Mouse (Mus musculus) embryonic facial prominence, embryonic 11.5 days (tissue): ENCODE measurements at regions not wholly inside any gene's neighbourhood (a gene's known extent, or its start where the extent isn't known, plus 50 kb on each side); places are given as distances from the start of the nearest gene placed in this dataset.

Source experiments
- ATAC-seq: fragments of 200-750 bp; cut with Nextera tagmentation; replicated peaks from 2 replicates; pipeline ENCODE4 v1.8.0; 2017; ENCODE audit warnings: low read depth; ENCODE audit not compliant: insufficient number of reproducible peaks, low FRiP score, low TSS enrichment
- DNase-seq: peaks from one replicate; pipeline ENCODE4 v3.0.0-alpha.2; 2015; ENCODE audit warnings: low spot score
- H3K27ac ChIP-seq: fragments of 300-500 bp; sonication (generic); replicated peaks from 2 replicates; pipeline ENCODE4 v1.5.1; 2014; ENCODE audit warnings: mild to moderate bottlenecking, low read depth, low read length, control low read depth
- H3K27me3 ChIP-seq: fragments of 300-500 bp; sonication (generic); 2 replicates; pipeline ENCODE4 v1.6.1; 2014; ENCODE audit warnings: mild to moderate bottlenecking, low read length, moderate library complexity, mixed read lengths; ENCODE audit not compliant: control insufficient read depth, insufficient read depth
- H3K36me3 ChIP-seq: fragments of 300-500 bp; sonication (generic); replicated peaks from 2 replicates; pipeline ENCODE4 v1.6.1; 2014; ENCODE audit warnings: low read depth, mild to moderate bottlenecking, low read length, moderate library complexity, mixed read lengths; ENCODE audit not compliant: control insufficient read depth, insufficient read depth
- H3K4me1 ChIP-seq: fragments of 300-500 bp; sonication (generic); 2 replicates; pipeline ENCODE4 v1.6.1; 2014; ENCODE audit warnings: low read length, mixed read lengths; ENCODE audit not compliant: control insufficient read depth, insufficient read depth
- H3K4me2 ChIP-seq: fragments of 300-500 bp; sonication (generic); 2 replicates; pipeline ENCODE4 v1.6.1; 2014; ENCODE audit warnings: low read depth, mild to moderate bottlenecking, control low read depth, low read length, moderate library complexity
- H3K4me3 ChIP-seq: fragments of 300-500 bp; sonication (generic); 2 replicates; pipeline ENCODE4 v1.5.1; 2014; ENCODE audit warnings: low read depth, low read length, control low read depth
- H3K9ac ChIP-seq: fragments of 300-500 bp; sonication (generic); replicated peaks from 2 replicates; pipeline ENCODE4 v1.6.1; 2014; ENCODE audit warnings: mild to moderate bottlenecking, control low read depth, low read length
- H3K9me3 ChIP-seq: fragments of 300-500 bp; sonication (generic); replicated peaks from 2 replicates; pipeline ENCODE4 v1.6.1; 2016; ENCODE audit warnings: mild to moderate bottlenecking, low read length, inconsistent platforms, mixed read lengths; ENCODE audit not compliant: control insufficient read depth
- WGBS: fragments of 180-500 bp; shearing (Covaris S2); extraction: QIAGEN DNeasy Blood & Tissue Kit; methylation state at CpG from one replicate; pipeline ENCODE4 v1.1.7; 2014; 5-methylcytosine and 5-hydroxymethylcytosine counted together

- WGBS = 77% methylated on average over 4 of the region's 4 CpGs
- H3K36me3 ChIP-seq = no peaks in the 10 kb centered on the region
- no peaks in the 10 kb centered on the region for H3K4me1 ChIP-seq
- no peak overlapping the region for H3K27ac ChIP-seq
- H3K4me3 ChIP-seq = no peak overlapping the region
- no peaks in the 10 kb centered on the region for H3K9me3 ChIP-seq
- ATAC-seq (no peak), DNase-seq (no peak)
- H3K9ac ChIP-seq = no peak overlapping the region
- H3K27me3 ChIP-seq = no peaks in the 10 kb centered on the region
- H3K4me2 ChIP-seq = no peak overlapping the region
Measured at GRCm38 (mm10) chr17:87565631-87566030, 70.1 kb upstream of the Epcam start.

GRCm38 (mm10) chr17:87566296-87566695, 69.5 kb upstream of the Epcam start:
- peaks cover 1% of the 10 kb centered on the region for H3K4me1 ChIP-seq
- H3K36me3 ChIP-seq = no peaks in the 10 kb centered on the region
- H3K9ac ChIP-seq = no peak overlapping the region
- no peak overlapping the region for H3K4me3 ChIP-seq
- no peaks in the 10 kb centered on the region for H3K27me3 ChIP-seq
- H3K9me3 ChIP-seq = no peaks in the 10 kb centered on the region
- 48% methylated on average over 3 of the region's 3 CpGs for WGBS
- DNase-seq (no peak), ATAC-seq (no peak)
- H3K4me2 ChIP-seq = no peak overlapping the region
- no peak overlapping the region for H3K27ac ChIP-seq

- WGBS = 44% methylated on average over 9 of the region's 9 CpGs
- Histone ChIP-seq H3K27me3 (no peaks in the 10 kb centered on the region), H3K36me3 (no peaks in the 10 kb centered on the region), H3K27ac (no peak overlapping the region), H3K9ac (no peak overlapping the region), H3K4me2 (no peak overlapping the region), H3K9me3 (no peaks in the 10 kb centered on the region), H3K4me3 (no peak overlapping the region), H3K4me1 (peaks cover 2% of the 10 kb centered on the region)
- no peak for ATAC-seq
- DNase-seq = no peak
Measured at GRCm38 (mm10) chr17:87566996-87567395, 68.8 kb upstream of the Epcam start.

GRCm38 (mm10) chr17:87567475-87567874, 68.3 kb upstream of the Epcam start:
- Histone ChIP-seq H3K4me3 (no peak overlapping the region), H3K27me3 (no peaks in the 10 kb centered on the region), H3K4me2 (no peak overlapping the region), H3K4me1 (peaks cover 2% of the 10 kb centered on the region), H3K9me3 (no peaks in the 10 kb centered on the region), H3K9ac (no peak overlapping the region), H3K27ac (no peak overlapping the region), H3K36me3 (no peaks in the 10 kb centered on the region)
- WGBS = 35% methylated on average over 2 of the region's 2 CpGs
- no peak for DNase-seq
- no peak for ATAC-seq

GRCm38 (mm10) chr17:87569981-87570380, 65.8 kb upstream of the Epcam start:
- no peaks in the 10 kb centered on the region for H3K36me3 ChIP-seq
- H3K27me3 ChIP-seq = no peaks in the 10 kb centered on the region
- no peaks in the 10 kb centered on the region for H3K9me3 ChIP-seq
- peaks cover 2% of the 10 kb centered on the region for H3K4me1 ChIP-seq
- WGBS = 79% methylated on average over 9 of the region's 9 CpGs
- H3K27ac ChIP-seq = no peak overlapping the region
- no peak overlapping the region for H3K9ac ChIP-seq
- H3K4me2 ChIP-seq = no peak overlapping the region
- DNase-seq (no peak), ATAC-seq (no peak)
- H3K4me3 ChIP-seq = no peak overlapping the region

- H3K4me3 ChIP-seq = no peak overlapping the region
- H3K27ac ChIP-seq = no peak overlapping the region
- DNase-seq (peak; percentile 58), ATAC-seq (peak; percentile 39; the same call in 1 of the 2 replicates)
- H3K4me1 ChIP-seq = peaks cover 2% of the 10 kb centered on the region
- peak overlapping the region; percentile 7; the same call in 1 of the 2 replicates for H3K9ac ChIP-seq
- no peaks in the 10 kb centered on the region for H3K9me3 ChIP-seq
- H3K36me3 ChIP-seq = no peaks in the 10 kb centered on the region
- 32% methylated on average over 18 of the region's 18 CpGs for WGBS
- H3K27me3 ChIP-seq = no peaks in the 10 kb centered on the region
- H3K4me2 ChIP-seq = peak overlapping the region; percentile 44
Measured at GRCm38 (mm10) chr17:87570676-87571344, 65.0 kb upstream of the Epcam start.

- H3K4me1 ChIP-seq = peaks cover 2% of the 10 kb centered on the region
- peak overlapping the region; percentile 7; the same call in 1 of the 2 replicates for H3K9ac ChIP-seq
- ATAC-seq = peak; percentile 64; the same call in 1 of the 2 replicates
- 7% methylated on average over 18 of the region's 18 CpGs for WGBS
- peak overlapping the region; percentile 44 for H3K4me2 ChIP-seq
- H3K4me3 ChIP-seq = 0 out of 2 replicates have a peak overlapping the region, but pooled peaks have one; percentile 5
- H3K27ac ChIP-seq = no peak overlapping the region
- no peaks in the 10 kb centered on the region for H3K36me3 ChIP-seq
- H3K27me3 ChIP-seq = no peaks in the 10 kb centered on the region
- no peaks in the 10 kb centered on the region for H3K9me3 ChIP-seq
- peak; percentile 92 for DNase-seq
Measured at GRCm38 (mm10) chr17:87571345-87571932, 64.3 kb upstream of the Epcam start.

- no peak overlapping the region for H3K4me2 ChIP-seq
- H3K9me3 ChIP-seq = no peaks in the 10 kb centered on the region; the same call in 1 of the 2 replicates
- ATAC-seq = no peak
- no peaks in the 10 kb centered on the region for H3K36me3 ChIP-seq
- H3K4me1 ChIP-seq = no peaks in the 10 kb centered on the region
- 58% methylated on average over 6 of the region's 6 CpGs for whole genome bisulfite sequencing
- DNase-seq = no peak
- H3K27ac ChIP-seq = no peak overlapping the region
- no peak overlapping the region for H3K4me3 ChIP-seq
- no peaks in the 10 kb centered on the region for H3K27me3 ChIP-seq
- H3K9ac ChIP-seq = no peak overlapping the region
Measured at GRCm38 (mm10) chr17:87583575-87583974, 52.2 kb upstream of the Epcam start.
